Mouse (Mus musculus): ENCODE data around the gene Aldob. TPM values are rescaled to one million over a fixed set of nuclear protein-coding genes. Genes with fewer than 3 reads are reported as not detected.

Aldob gene
- not detected in 2 replicates for polyA plus RNA-seq (2016; fragmentation: Nextera tagmentation; extraction: Ambion mirVana)

GRCm38 (mm10) chr4:49549383-49549782 is at the start of gene Aldob:
Gene Aldob (minus strand): TSS chr4:49549546.
- no peaks in the 10 kb centered on the region for H3K4me1 ChIP-seq (replicated peaks)
- no peaks in the 10 kb centered on the region for H3K27me3 ChIP-seq (ENCODE audit: insufficient read depth, poor library complexity, severe bottlenecking)
- no peak within 1 kb of the TSS for H3K4me3 ChIP-seq
- DNase-seq (ENCODE audit: low spot score): no peak
- no peaks in the 10 kb centered on the region for H3K36me3 ChIP-seq
- WGBS: 76% methylated on average over 3 of the region's 3 CpGs
- H3K27ac ChIP-seq: no peak within 1 kb of the TSS
- H3K9me3 ChIP-seq: no peaks in the 10 kb centered on the region

GRCm38 (mm10) chr4:49597183-49598100 is 48.1 kb upstream of the Aldob start, which contains the start of gene Tmem246:
Gene Tmem246 (minus strand): TSS chr4:49597876.
- peak; percentile 83 for DNase-seq (ENCODE audit: low spot score)
- WGBS: under 1% methylated on average over 77 of the region's 77 CpGs
- Histone ChIP-seq H3K4me1 (replicated peaks) (peaks cover 11% of the 10 kb centered on the region; the same call in 1 of the 2 replicates), H3K36me3 (no peaks in the 10 kb centered on the region), H3K27me3 (ENCODE audit: insufficient read depth, poor library complexity, severe bottlenecking) (no peaks in the 10 kb centered on the region), H3K27ac (peak within 1 kb of the TSS; percentile 90), H3K9me3 (no peaks in the 10 kb centered on the region), H3K4me3 (peak within 1 kb of the TSS; percentile 83)

DNA sequence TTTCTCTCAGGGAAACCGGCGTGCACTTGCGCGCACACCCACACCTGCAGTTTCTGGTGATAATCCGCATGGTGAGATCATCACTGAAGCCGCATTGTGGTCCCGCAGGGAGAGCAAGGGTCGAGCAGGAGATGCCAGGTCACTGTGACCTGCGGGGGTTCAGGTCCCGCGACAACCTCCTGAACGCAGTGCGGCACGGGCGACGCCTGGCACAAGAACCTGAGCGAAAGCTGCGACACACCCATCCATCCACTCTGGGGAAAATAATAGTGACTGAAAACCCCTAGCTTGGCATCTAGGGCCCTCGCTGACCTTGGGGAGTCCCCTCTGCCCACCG is 47.5 kb upstream of the Aldob start:
- Histone ChIP-seq H3K4me1 (replicated peaks) (peaks cover 11% of the 10 kb centered on the region; the same call in 1 of the 2 replicates), H3K27me3 (ENCODE audit: insufficient read depth, poor library complexity, severe bottlenecking) (no peaks in the 10 kb centered on the region), H3K4me3 (peak overlapping the region; percentile 83), H3K36me3 (no peaks in the 10 kb centered on the region), H3K27ac (peak overlapping the region; percentile 90), H3K9me3 (no peaks in the 10 kb centered on the region)
- DNase-seq (ENCODE audit: low spot score): no peak
- WGBS: under 1% methylated on average over 20 of the region's 20 CpGs

GRCm38 (mm10) chr4:49590152-49590551 is 40.8 kb upstream of the Aldob start:
- no peak overlapping the region for H3K27ac ChIP-seq
- peaks cover 16% of the 10 kb centered on the region for H3K36me3 ChIP-seq
- no peaks in the 10 kb centered on the region for H3K4me1 ChIP-seq (replicated peaks)
- 85% methylated on average over 2 of the region's 2 CpGs for WGBS
- no peak overlapping the region for H3K4me3 ChIP-seq
- no peaks in the 10 kb centered on the region for H3K9me3 ChIP-seq
- no peak for DNase-seq (ENCODE audit: low spot score)
- no peaks in the 10 kb centered on the region for H3K27me3 ChIP-seq (ENCODE audit: insufficient read depth, poor library complexity, severe bottlenecking)

DNA sequence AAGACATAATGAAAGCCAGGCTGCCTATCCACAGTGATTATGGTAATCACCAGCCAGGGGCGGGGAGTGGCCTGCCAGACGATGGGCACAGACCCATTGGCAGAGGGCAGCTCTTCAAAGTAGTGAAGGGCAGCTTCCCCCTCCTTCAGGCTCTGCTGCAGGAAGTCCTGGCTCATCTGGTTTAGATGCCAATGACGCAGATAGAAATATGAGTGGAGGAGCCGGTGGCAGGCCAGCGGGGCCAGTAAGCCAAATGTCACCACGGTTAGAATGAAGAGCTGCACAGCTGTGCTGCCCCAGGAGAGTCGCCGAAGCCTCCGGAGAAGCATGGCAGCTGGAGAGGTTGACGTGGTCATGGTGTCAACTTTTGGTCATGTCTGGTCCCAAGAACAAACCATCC is 37.5 kb upstream of the Aldob start:
- Histone ChIP-seq H3K4me1 (replicated peaks) (no peaks in the 10 kb centered on the region), H3K36me3 (peaks cover 16% of the 10 kb centered on the region), H3K27ac (no peak overlapping the region), H3K4me3 (no peak overlapping the region), H3K9me3 (no peaks in the 10 kb centered on the region), H3K27me3 (ENCODE audit: insufficient read depth, poor library complexity, severe bottlenecking) (no peaks in the 10 kb centered on the region)
- WGBS: 91% methylated on average over 10 of the region's 10 CpGs
- DNase-seq (ENCODE audit: low spot score): no peak

DNA sequence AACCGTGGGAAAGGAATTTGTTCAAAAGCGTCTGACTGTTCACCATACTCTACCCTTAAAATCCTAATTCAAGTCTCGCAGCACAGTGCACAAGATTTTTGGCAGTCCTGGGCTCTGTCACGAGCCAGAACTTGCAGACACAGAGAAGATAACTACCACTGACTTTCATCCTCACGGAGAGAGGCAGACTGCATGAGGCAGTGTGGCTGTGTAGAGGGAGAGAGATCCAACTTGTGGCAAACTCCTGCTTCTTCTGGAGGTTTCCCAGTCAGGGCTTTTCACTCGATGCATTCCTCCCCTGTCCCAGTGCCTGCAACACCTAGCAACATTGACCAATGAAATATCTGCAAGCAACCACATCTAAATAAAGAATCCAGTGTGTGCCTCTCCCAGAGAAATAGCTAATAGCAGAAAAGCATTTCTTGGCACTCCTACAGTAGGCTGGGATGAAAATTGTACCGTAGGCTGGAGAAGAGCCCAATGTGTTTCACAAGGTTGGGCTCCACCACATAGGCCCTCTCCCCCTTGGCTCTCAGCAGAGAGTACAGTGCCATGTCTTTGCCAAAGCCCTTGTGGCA is 36.3 kb upstream of the Aldob start:
- Histone ChIP-seq H3K27ac (no peak overlapping the region), H3K4me1 (replicated peaks) (no peaks in the 10 kb centered on the region), H3K36me3 (peaks cover 16% of the 10 kb centered on the region), H3K9me3 (no peaks in the 10 kb centered on the region), H3K27me3 (ENCODE audit: insufficient read depth, poor library complexity, severe bottlenecking) (no peaks in the 10 kb centered on the region), H3K4me3 (no peak overlapping the region)
- 90% methylated on average over 7 of the region's 7 CpGs for WGBS
- no peak for DNase-seq (ENCODE audit: low spot score)

- no peak overlapping the region for H3K27ac ChIP-seq
- no peak overlapping the region for H3K4me3 ChIP-seq
- DNase-seq (ENCODE audit: low spot score): no peak
- WGBS: 81% methylated on average over 14 of the region's 14 CpGs
- no peaks in the 10 kb centered on the region for H3K4me1 ChIP-seq (replicated peaks)
- no peaks in the 10 kb centered on the region for H3K9me3 ChIP-seq
- peaks cover 16% of the 10 kb centered on the region for H3K36me3 ChIP-seq
- no peaks in the 10 kb centered on the region for H3K27me3 ChIP-seq (ENCODE audit: insufficient read depth, poor library complexity, severe bottlenecking)
Measured at GRCm38 (mm10) chr4:49583965-49584831, 34.9 kb upstream of the Aldob start.

- Histone ChIP-seq H3K4me3 (no peak overlapping the region), H3K4me1 (replicated peaks) (no peaks in the 10 kb centered on the region), H3K27me3 (ENCODE audit: insufficient read depth, poor library complexity, severe bottlenecking) (no peaks in the 10 kb centered on the region), H3K36me3 (peaks cover 9% of the 10 kb centered on the region), H3K27ac (no peak overlapping the region), H3K9me3 (no peaks in the 10 kb centered on the region)
- WGBS: 77% methylated on average over 4 of the region's 4 CpGs
- DNase-seq (ENCODE audit: low spot score): no peak
Measured at GRCm38 (mm10) chr4:49581256-49581655, 31.9 kb upstream of the Aldob start.

DNA sequence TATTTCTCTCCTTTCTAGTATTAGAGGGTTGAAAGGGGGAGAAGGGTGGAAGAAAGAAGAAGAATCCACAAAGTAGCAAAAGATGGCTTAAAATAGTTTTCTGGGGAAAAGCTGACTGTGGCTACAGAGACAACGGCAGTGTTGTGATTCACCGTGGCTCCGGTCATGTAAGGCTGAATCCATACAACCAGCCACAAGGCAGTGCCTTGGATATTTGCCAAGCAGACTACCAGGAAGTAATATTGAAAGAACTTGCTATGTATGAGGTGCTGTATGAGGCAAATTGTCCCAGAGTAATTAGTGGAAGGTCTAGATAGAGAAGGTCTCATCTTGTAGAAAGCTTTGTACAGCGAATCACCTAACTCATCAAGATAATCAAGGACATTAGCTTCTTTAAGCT is 22.8 kb upstream of the Aldob start:
- DNase-seq (ENCODE audit: low spot score): no peak
- no peak overlapping the region for H3K27ac ChIP-seq
- no peaks in the 10 kb centered on the region for H3K4me1 ChIP-seq (replicated peaks)
- no peaks in the 10 kb centered on the region for H3K9me3 ChIP-seq
- 95% methylated on average over 4 of the region's 4 CpGs for WGBS
- no peak overlapping the region for H3K4me3 ChIP-seq
- no peaks in the 10 kb centered on the region for H3K36me3 ChIP-seq
- no peaks in the 10 kb centered on the region for H3K27me3 ChIP-seq (ENCODE audit: insufficient read depth, poor library complexity, severe bottlenecking)

DNA sequence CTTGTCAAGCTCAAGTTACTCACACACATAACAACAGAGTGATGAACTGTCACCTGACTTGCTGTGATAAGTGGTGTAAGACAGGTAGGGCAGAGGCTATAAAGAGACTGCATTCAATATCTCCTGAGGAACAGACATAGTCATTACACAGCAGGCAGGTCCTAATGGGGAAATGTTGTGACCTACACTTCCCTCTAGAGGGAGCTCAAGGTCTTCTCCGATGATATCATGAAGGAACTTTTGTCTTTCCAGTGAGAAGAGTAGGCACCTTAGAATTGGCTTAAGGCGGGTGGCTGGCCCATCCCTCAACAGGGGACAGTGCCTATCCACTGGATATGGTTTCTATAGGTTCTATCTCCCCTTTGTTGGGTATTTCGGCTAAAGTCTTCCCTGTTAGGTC is 18.3 kb upstream of the Aldob start:
- Histone ChIP-seq H3K9me3 (no peaks in the 10 kb centered on the region), H3K36me3 (no peaks in the 10 kb centered on the region), H3K4me3 (no peak overlapping the region), H3K4me1 (replicated peaks) (no peaks in the 10 kb centered on the region), H3K27me3 (ENCODE audit: insufficient read depth, poor library complexity, severe bottlenecking) (no peaks in the 10 kb centered on the region), H3K27ac (no peak overlapping the region)
- DNase-seq (ENCODE audit: low spot score): peak; percentile 32
- 30% methylated on average over 3 of the region's 3 CpGs for WGBS

DNA sequence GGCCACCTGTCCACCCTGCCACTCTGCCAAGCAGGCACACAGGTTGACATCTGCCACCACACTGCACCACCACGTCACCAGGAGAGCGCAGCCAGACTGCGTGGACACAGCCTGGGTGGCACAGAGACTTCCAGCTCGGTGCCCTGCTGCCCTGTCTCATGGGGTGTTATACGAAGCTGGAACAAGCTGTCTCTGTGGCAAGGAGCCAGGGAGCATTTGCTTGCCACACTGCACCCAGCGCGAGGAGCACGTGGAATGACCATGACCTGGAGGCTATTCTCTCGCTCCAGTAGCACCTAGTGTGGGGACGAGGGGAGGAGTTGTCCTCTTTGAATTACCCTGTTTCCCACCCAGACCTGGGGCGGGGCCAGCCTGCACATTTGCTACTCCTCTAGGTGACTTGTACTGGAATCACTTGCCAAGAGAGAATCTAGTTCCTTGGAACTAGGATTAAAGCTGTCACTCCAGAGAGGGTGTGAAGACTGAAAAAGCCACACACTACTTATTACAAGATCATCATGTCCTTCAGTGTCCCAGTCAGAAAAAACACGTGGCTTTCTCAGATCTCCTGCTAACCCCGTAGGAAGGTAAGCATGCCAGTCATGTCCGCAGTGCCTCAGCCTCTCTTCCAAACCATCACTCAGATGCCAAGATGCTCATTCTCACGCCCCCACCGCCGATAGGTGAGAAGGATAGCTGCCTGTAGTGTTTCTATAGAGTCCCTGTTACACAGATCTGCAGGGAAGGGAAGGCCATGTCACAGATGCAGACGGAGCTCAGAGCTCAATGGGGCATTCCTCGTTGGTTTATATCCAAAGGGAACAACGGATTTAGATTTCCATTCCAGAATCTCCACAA is 10.8 kb upstream of the Aldob start:
- WGBS: 80% methylated on average over 20 of the region's 20 CpGs
- no peak overlapping the region for H3K27ac ChIP-seq
- H3K36me3 ChIP-seq: no peaks in the 10 kb centered on the region
- H3K27me3 ChIP-seq (ENCODE audit: insufficient read depth, poor library complexity, severe bottlenecking): no peaks in the 10 kb centered on the region
- no peak overlapping the region for H3K4me3 ChIP-seq
- DNase-seq (ENCODE audit: low spot score): no peak
- H3K4me1 ChIP-seq (replicated peaks): no peaks in the 10 kb centered on the region
- H3K9me3 ChIP-seq: no peaks in the 10 kb centered on the region

- no peaks in the 10 kb centered on the region for H3K9me3 ChIP-seq
- 87% methylated on average over 2 of the region's 2 CpGs for WGBS
- no peaks in the 10 kb centered on the region for H3K4me1 ChIP-seq (replicated peaks)
- no peak for DNase-seq (ENCODE audit: low spot score)
- H3K4me3 ChIP-seq: no peak overlapping the region
- H3K27me3 ChIP-seq (ENCODE audit: insufficient read depth, poor library complexity, severe bottlenecking): no peaks in the 10 kb centered on the region
- no peaks in the 10 kb centered on the region for H3K36me3 ChIP-seq
- H3K27ac ChIP-seq: no peak overlapping the region
Measured at GRCm38 (mm10) chr4:49558181-49558580, 8.8 kb upstream of the Aldob start.
